Mouse (Mus musculus) spleen, postnatal 14 days (tissue): ENCODE results near the gene Ccdc87.
"Not testable (repeated sequence)": the region's sequence is repeated elsewhere in the genome, so short reads cannot be mapped to it uniquely, and the experiment has no call there.

ENCODE experiments used
- DNase-seq, 2 experiments: peaks; one replicate each; pipeline ENCODE4 v3.0.0; 2021 to 2022; ENCODE audit warnings: low spot score in 2 of 2

Ccdc87 gene

DNA sequence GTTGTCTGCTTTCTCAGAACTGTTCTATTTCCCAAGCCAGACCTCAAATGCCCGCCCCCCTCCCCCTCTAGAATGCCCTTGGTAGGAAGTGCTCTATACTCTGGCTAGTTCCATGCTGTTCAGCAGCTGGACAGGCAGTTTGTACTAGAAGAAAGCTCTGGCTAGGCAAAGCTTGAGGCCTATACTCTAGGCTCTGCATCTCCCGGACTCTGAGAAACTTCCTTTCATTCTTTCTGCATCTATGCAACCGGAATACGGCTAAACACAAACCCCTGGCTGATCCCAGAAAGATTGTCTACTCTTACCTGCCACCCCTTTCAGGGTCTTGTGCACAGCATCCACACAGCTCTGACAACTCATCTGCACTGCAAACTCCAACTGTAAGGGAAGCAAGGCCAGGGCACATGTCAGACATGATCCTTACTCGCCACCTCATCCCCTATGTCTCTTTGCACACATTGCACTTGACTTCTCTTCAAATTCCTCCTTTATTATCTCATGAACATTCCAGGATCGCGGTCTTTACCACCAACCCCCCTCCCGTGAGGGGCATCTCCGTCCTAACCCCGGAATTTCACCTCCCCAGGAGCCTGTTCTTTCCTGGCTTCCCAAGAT, 533 bp upstream of the Ccdc87 start:
- no peak for DNase-seq

DNA sequence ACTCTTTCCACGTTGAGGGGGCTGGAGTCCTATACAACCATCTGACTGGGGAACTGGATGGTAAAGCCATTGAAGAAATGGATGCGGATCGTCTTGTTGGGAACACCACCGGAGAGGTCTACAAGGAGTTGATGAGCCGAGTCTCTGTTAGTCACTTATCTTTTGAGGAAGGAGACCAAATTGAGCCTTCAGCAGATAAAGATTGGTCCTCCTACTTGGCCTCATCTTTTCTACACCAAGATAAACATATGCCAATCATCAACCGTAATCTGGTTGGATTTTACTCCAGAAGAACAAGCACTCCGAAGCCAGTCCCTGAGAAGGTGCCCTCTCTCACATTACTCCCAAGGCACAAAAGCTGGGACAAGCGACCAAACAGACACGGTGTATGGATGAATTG, 1.7 kb downstream of the Ccdc87 start:
- DNase-seq, result no peak

DNA sequence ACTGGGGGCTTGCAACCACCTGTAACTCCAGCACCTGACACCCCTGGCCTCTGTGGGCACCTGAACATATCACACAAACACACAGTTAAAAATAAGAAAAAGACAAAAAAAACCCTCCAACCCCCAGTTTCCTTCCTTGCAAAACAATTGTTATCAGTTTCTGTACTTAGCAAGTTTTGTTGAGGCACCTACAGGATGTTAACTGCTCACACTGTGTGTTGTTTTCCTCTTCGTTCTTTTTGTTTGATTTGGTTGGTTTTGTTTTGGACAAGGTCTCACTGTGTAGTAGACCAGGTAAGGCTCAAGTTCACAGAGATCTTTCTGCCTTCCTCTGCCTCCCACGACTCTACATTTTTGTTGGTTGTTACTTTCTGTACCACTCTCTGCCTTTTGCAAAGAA, 3.4 kb downstream of the Ccdc87 start:
- no peak for DNase-seq

DNA sequence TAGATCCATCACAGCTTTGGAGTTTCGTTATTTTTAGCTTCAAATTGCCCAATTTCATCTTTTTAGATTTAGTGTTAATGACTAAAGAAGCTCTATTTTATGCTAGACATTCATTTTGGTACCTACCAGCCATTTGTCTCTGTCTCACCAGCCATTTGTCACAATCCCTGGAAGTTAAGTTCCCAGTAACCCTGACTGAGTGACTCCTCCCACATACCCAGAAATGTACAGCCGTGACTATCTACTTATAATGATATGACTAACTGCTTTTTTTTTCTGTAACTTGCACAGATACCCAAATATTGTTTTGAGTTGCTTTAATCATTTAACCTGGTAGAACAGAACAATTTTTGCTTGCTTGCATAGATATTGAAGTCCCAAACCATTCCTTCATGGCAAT, 6.7 kb downstream of the Ccdc87 start:
- DNase-seq, result no peak

DNA sequence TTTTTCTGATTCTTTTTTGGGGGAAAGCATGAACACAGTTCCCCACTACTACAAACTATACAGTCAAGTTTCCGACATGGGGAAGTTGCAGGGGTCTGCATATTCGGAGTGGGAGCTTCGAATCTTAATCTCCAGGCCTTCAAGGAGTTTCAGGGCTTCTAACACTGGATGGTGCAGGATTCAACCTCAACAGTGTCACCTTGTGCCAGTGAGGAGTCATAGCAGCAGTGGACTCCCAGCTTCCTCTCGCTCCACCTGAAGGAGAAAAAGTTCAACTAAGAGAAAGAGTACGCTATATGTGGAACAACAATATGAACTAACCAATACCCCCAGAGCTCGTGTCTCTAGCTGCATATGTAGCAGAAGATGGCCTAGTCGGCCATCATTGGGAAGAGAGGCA, 8.3 kb downstream of the Ccdc87 start:
- no peak for DNase-seq

DNA sequence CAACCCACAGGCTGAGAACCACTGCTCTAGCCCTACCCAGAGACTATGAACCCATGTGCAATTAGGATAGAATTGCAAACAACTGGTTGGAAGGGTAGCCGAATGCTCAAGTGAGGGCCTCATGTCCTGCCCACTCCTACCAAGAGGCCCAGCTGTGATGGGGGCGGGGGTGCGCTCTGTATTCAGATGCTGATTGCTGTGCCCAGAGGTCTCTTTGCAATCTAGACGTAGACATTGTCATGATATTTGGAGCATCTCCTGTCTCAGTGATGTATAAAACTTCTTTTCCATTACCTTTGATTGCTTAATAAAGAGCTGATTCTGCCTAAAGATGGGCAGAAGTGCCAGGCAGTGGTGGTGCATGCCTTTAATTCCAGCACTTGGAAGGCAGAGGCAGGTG, 10.6 kb downstream of the Ccdc87 start:
- no peak for DNase-seq

DNA sequence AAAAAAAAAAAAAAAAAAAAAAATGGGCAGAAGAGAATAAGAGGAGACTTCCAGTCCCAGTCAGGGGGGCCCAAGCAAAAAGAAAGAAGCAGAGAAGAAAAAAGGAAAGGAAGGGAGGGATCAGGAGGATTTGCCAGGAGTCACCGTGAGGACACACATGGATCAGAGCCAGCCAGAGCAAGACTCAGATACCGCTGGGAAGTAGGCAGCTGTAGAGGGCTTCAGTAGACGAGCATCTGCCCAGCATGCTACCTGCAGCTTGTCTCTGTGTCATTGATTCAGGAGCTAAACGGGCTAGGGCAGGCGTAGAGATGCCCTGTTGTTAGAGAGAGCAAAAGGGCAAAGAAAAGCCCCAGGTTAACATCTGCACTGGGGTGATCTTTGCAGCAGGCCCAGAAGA, 11.1 kb downstream of the Ccdc87 start:
- no peak for DNase-seq

DNA sequence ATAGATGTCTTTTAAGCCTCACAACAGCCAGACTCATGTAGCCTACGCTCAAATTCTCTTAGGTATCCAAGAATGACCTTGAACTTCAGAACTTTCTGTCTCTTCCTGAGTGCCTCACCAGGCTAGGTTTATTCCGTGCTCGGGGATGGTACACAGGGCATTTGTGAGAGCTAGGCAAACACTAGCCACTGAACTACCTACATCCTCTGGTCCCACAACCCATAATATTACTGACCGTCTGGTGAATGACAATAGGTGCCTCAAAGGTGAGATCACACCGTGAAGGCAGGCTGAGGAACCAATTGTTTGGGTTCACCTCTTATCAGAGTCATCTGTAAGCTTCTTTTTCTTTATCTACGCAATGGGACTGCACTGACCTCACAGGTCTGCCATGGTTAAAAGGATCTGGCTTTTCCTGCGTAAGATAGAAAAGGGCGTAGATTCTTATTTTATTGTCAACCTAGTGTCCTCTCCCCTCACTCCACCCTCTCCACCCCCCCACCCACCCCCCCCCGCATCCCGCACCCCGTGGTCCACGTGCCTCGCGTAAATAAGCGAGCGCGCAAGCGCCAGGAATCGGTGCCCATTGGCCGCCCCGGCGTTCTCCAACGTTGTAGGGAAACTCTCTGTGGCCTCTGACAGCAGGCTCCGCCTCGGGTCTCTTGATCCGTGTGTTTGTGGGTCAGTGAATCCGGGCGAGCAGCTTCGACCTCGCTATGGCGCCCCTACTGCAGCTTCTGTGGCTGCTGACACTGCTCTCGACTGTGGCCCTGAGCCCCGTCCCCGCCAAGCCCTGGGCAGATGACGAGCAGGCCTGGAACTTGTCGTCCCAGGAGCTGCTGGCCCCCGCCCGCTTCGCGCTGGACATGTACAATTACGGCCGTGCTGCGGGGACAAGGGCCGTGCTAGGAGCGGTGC, 15.6 kb downstream of the Ccdc87 start, which contains the start of gene Ctsf:
Gene Ctsf, plus strand, starts transcription at position 579 of the 918 bp plus-strand sequence.
- DNase-seq, result peak; percentile 51 to 56

DNA sequence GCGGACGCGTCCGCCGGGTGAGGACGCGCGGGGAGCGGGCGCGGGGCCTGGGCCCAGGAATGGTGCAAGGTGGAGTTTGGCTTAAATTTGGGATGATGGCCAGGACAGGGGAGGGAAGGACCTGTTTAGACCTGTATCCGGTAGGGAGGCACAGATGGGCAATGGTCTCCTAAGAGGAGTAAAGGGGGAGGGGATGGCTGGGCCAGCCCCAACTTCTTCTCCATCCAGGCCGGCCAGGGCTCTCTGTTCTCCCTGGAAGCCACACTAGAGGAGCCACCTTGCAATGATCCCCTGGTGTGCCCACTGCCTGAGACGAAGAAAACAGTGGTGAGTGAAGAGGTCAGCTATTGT, 16.3 kb downstream of the Ccdc87 start:
- DNase-seq, result no peak

DNA sequence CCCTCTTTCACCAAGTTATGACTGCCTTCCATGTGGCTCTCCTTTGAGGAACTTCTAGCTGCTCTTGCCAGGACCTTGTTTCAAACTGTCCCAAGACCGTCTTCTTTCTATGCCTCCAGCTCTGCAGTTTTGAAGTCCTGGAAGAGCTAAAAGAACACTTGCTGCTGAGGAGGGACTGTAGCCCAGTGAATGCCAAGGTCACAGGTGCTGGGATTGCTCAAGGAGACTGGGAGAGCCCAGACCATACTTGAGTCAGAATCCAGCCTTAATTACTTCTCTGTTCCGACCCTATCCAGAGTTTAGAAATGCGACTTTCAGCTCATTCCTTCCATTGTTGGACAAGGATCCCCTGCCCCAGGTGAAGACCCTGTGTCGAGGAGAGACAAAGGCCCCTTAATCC, 16.8 kb downstream of the Ccdc87 start:
- no peak for DNase-seq

DNA sequence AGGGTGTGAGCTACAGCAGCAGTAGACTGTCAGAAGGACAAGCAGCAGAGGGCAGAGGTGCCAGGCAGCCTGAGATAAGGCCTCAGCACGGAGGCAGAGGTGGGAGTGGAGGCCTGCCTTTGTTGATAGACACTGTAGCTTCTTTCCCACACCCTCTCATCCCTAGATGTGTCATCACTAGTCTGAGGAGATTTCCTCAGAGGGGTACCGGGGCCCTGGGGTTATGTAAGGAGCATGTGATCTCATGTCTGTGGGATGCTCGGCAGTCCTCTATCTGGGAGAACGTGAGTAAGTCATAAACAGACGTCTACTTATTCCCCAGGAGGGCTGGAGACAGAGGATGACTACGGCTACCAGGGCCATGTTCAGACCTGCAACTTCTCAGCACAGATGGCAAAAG, 19.9 kb downstream of the Ccdc87 start:
- peak; percentile 50 to 58 for DNase-seq

DNA sequence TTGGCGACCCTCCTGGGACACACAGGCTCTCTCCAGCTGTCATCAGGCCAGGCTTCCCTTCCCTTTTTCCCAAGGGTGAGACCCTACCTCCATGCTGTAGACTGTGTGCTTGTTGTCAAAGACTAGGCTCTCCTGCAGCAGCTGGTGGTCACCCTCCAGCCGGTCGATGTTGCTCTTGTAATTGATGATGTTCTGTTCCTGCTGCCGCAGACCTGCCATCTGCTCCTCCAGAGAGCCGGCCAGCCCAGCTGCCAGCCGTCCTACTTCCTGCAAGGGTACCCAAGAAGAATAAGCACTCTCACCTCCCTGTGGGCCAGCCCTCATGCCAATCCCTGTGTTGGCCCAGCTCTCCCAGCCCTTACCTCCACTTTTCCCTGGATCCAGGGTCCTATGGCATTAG, 23.9 kb downstream of the Ccdc87 start:
- DNase-seq, result no peak

DNA sequence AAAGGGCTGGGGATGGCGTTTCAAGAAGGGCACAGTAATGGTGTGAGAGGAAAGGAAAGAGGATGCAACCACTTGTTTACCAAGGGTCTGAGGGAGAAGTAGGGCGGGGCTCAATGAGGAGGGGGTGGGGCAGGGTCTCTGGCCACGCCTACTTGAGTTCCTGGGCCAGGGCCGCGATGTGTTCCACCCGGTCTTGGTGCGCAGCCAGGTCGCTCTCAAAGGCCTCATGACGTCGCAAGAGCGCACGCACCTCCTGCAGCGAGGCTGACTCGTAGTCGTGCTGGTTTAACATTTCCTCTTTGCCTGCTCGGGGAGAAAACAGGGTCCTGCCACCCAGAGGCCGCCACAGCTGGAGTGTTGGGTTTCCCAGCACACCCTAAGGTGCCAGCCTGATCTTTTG, 26.0 kb downstream of the Ccdc87 start:
- no peak for DNase-seq

DNA sequence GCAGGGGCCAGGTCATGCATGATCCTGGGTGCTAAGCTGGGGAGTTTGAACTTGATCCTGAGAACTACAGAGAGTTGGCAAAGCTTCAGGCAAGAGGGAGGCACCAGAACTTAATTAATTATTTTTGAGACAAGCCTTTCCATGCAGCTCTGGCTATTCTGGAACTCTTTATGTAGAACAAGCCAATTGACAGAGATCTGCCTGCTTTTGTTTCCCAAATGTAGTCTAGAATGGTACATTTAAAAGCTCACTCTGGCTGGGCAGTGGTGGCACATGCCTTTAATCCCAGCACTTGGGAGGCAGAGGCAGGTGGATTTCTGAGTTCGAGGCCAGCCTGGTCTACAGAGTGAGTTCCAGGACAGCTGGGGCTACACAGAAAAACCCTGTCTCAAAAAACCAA, 35.4 kb downstream of the Ccdc87 start:
- not testable (repeated sequence) for DNase-seq

DNA sequence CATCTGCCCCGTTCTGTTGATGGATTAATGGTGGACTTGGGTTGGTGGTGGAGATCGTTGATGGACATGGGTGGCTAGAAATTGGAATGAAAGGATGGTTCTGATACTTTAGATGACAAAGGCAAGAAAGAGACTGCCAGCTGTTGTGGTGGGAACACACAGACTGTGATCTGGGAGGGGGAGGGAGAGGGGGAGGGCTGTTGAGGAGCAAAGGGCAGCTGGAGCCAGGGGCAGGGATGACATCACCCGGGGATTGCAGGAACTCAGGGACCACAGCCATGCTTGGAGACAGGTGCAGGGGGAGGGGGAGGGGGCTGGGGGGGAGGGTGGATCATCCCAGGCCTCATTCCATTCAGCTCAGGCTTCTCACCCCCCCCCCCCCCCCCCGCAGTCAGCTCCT, 37.1 kb downstream of the Ccdc87 start:
- no peak for DNase-seq

DNA sequence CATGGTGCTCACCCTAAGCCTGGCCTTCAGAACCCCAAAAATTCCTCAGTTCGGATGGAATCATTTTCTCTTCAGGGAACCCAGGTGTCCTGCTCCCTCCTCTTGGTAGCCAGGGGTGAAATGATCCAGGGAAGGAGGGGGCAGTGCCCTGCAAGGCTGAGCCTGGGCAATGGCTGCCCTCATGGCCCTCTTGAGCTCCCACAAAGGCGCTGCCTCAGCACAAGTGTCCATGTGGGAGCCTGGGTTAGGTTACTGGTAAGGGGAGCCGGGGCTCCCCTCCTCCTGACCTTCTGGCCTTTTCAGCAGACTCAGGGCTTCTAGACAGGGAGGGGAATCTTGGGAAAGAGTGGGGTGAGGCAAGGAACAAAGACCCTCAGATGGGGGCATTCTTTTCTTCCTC, 37.6 kb downstream of the Ccdc87 start:
- DNase-seq, result no peak

DNA sequence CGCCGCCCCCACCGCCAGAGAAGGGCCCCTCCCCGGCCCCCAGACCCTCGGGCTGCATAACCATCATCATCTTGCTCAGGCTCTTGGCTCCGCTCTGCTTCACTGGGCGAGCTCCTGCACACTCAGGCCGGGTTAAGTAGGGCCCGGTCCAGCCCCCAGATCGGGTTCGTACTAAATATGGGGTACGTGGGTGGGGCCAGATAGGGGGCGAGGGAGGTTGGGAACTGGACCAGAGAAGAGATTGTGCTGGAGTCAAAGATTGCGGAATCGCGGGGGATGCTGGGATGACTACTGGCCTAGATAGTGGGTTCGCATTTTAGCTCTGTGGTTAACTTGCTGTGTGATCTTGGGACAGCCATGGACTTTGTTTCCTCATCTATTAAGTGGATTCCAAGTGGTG, 38.6 kb downstream of the Ccdc87 start, which contains the start of gene Actn3:
Gene Actn3, minus strand, starts transcription at position 125 of the 400 bp plus-strand sequence.
- DNase-seq, result no peak

DNA sequence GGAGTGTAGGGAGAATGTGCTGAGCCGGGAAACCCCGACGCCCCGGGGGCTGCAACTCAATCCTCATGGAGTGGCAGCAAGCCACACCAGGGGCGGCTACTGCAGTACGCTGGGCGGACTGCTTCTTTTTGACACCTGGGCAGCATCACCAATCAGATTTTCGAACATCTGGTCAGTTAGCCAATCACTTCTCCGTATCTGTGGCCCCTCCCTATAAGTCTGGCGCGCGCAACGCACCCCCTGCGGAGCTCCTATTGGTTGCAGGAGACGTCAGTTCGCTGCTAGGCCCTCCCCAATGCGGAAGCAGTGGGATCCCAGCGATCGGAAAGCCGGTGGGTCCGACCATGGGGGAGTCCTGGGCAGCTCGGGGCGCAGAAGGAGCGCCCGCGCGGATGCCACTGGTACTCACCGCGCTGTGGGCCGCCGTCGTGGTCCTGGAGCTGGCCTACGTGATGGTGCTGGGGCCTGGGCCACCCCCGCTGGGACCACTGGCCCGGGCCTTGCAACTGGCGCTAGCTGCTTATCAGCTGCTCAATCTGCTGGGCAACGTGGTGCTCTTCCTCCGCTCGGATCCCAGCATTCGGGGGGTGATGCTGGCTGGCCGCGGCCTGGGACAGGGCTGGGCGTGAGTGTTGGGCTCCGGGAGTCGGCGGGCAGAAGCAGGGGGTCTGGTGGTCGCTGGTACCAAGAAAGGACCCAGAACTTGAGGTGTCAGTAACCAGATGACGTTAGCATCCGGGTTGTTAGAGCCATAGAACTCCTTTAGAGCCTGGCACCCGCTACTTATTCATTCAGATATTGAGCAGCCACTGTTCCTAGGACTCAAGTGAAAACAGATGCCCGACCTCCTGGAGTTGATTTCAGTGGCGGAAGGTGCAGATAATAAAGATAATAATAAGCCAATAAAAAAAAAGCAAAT, 39.5 kb downstream of the Ccdc87 start, which contains the start of gene Zdhhc24:
Gene Zdhhc24, plus strand, starts transcription at position 264 of the 919 bp plus-strand sequence.
- peak; percentile 94 to 95 for DNase-seq

DNA sequence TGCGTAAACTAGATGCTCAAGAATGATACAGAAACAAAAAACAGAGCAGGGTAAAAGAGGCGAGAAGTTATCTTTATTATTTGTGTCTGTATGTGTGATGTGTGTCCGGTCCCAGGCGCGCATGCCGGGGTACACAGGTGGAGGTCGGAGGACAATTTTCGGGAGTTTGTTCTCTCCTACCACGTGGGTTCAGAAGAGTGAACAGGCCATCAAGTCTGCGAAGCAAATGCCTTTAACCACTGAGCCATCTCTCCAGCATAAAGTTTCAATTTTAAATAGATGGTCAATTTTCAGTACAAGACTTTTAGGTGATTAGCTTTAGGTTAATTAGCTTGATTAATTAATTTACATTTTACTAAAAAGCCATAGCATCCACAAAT, 40.1 kb downstream of the Ccdc87 start:
- no peak for DNase-seq

DNA sequence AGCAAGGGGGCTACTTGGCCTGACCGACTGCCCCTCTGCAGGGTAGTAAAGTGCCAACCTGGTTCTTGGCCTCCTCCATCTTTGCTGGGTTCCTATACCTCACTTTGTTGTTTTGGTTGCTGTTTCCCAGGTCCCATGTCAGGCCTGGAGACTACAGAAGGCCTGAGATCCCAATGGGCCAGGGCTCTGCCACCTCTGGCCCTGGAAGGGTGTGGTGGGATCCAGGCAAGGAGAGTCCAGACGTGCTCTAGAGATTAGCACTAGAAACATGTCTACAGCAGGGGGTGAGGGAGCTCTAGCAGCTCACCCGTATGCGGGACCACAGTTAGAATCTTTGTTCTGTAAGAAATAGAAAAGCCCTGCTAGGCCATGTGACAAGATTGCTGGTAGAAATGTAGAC, 44.8 kb downstream of the Ccdc87 start:
- no peak for DNase-seq

DNA sequence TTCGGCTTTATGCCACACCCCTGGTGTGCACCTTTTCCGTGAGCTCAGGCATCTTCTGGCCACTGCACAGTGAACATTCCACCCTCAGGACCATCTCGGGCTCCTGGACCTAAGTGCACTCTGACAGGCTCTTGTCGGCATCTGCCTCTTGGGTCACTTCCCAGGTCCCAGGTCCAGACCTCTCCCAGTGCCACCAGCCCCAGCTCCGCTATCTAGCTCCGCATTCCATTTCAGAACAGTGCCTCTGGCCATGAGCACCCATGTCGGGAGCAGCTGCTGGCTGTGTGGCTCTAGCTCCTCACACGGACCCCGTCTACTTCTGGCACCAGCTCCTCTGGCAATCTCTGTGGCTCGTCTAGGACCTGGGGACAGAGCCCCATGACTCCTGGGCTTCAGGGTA, 50.6 kb downstream of the Ccdc87 start:
- DNase-seq, result no peak

DNA sequence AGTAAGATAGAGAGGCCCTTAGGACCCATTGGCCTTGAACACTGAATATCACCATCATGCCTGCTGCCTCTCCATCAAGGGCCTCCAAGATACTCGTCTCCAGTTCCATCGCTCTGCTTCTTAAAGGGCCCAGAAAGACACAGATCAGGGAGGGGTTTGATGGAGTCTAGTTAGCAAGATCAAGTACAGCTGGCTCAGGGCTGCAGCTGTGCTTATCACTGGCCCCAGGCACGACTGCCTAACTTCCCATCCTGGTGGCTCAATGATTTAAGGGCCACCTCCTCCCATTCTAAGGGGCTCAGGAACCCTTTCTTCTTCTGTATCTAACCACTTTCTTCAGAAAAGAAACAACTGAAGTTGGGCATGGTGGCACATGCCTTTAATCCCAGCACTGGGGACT, 52.6 kb downstream of the Ccdc87 start:
- DNase-seq, result no peak
